Mouse (Mus musculus) layer of hippocampus, postnatal 10 days (tissue): Measurements from ENCODE around the gene Cd36. TPM values are rescaled to one million over a fixed set of nuclear protein-coding genes. Genes with fewer than 3 reads are reported as not detected.

ENCODE experiments used
- DNase-seq, 2 experiments: peaks; one replicate each; pipeline ENCODE4 v3.0.0; 2021; ENCODE audit warnings: low spot score in 2 of 2
- total RNA-seq, 2 experiments: library from RNA; stranded (reverse); gene quantifications; 2 replicates each; pipeline ENCODE4 v1.2.3; 2021

Gene Cd36
- total RNA-seq, 2 experiments from 2014 or later, result 1.3 TPM

GRCm38 (mm10) chr5:17806774-17807377 lies 81.7 kb downstream of the Cd36 start:
- no peak for DNase-seq

GRCm38 (mm10) chr5:17776571-17776970 lies 112.0 kb downstream of the Cd36 start:
- no peak for DNase-seq

DNA sequence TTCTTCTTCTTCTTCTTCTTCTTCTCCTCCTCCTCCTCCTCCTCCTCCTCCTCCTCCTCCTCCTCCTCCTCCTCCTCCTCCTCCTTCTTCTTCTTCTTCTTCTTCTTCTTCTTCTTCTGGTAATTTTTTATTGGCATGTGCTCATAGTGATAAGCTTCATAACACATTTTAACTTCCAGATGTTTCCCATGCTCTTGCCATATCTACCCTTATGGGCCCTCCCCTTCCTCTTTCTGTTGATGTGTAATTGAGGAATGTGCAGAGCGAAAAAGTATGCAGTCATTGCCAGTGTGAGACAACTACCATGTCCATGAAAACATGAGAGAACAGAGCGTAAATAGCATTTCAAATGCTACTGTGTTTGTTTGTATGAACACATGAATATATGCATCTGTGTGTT lies 118.3 kb downstream of the Cd36 start:
- DNase-seq, result no peak

DNA sequence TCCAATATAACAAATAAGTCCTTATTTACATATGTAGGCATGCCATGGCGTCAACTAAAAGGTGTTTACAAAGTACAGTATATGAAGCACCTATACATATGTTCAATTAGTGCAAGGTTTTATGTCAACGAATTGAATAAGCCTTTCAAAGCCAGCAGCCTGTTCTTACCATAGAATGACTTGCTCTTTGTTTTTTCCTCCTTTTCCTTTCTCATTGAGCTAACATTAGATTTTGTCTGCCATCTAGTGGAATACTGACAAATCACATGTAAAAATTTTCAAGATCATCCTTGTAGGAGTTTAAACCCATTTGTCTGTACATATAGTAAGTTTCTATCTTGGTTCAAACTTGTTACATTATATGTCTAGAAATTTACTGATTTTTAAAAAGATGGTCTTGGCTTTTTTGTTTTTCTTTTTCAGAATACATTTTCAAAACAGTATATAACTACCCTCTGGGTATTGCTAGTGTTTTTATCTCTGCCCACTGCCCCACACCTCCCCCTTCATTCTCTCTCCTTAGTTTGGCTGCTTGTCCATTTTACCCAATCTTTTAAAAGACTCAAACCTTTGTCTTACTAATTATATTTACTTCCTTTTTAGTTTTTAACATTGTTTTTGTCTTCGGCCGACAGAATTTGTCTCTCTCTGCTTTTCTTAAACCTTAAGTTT lies 122.5 kb downstream of the Cd36 start:
- DNase-seq, result no peak

- DNase-seq, result no peak
Observed at GRCm38 (mm10) chr5:17753471-17754005, 135.1 kb downstream of the Cd36 start.

DNA sequence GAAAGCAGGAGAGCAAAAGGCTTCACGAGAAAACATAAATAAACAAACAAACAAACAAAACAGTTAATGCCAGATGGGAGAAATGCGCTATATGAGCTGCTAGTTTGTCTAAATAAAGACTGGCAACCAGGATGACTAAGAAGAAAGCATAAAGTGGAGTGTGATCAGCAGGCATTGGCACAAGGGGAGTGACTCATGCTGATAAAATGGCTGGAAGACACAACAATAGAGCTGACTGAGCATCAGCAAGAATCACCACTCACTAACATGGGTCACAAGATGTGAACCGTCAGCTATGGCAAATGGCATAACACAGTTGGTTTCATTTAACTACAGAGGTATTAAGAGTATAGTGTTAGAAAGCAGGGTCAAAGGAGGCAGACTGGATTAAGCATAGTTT lies 140.3 kb downstream of the Cd36 start:
- no peak for DNase-seq

- DNase-seq, result no peak
Observed at GRCm38 (mm10) chr5:17747143-17747542, 141.5 kb downstream of the Cd36 start.

- DNase-seq, result no peak
Observed at GRCm38 (mm10) chr5:17746520-17746919, 142.1 kb downstream of the Cd36 start.

- DNase-seq, result no peak
Observed at GRCm38 (mm10) chr5:17739805-17740204, 148.8 kb downstream of the Cd36 start.

Other genes with a start within 250 kb of the Cd36 start
- gene Gnat3, start 73.7 kb upstream of the Cd36 start, total RNA-seq, result not detected